Mouse (Mus musculus): ENCODE measurements around the gene Rgs6.

Gene Rgs6

DNA sequence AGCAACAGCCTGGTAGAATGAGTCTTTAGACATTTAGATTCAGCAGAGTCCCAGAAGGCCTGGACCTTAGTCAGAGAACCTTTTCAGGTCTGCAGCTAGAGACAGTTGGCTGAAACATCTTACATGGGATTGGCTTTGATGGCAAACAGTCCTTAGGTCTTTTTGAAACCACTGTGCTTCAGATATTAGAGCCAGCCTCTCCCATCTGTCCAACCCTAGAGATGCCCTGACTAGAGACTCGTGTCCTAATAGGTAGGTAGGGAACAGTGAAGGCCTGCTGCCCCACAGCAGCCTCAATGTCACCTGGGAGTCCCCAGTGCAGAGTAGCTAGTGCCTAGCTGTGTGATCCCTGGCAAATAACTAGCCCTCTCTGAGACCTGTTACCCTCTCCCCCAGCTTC lies 555.5 kb downstream of the Rgs6 start:
- DNase-seq, result no peak

DNA sequence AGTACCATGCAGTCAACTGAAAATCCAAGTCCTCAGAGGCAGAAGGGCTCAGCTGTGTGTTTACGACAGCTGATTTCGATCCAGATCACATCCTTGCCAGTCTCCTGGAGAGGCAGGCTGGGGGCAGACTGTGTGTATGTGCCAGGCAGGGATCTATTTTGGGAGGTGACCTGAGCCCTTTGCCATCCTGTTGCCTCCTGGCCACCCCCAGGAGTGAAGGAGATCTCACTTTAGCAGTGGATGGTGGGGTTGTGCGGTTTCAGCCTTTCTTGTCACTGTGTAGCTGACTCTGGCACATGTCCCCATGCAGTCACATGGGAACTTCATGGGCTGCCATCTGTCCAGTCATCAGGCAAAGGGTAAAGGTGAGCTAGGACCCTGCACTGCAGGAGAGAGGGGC lies 557.0 kb downstream of the Rgs6 start:
- DNase-seq, result no peak

DNA sequence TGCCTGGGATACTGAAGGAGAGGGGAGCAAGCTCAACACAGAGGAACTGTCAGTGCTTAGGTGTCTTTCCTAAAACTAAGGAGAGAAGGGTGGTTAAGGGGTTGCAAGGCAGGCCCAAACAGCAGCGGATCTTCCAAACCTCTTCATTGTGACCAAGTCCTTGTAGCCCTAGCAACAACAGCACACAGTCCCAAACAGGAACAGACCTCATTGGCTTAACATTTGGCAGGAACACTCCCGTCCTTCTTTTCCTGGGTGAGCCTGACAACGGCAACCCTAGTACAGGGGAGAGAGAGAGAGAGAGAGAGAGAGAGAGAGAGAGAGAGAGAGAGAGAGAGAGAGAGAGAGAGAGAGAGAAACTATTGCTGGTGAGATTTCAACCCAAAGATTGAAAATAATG lies 557.8 kb downstream of the Rgs6 start:
- DNase-seq, result no peak

DNA sequence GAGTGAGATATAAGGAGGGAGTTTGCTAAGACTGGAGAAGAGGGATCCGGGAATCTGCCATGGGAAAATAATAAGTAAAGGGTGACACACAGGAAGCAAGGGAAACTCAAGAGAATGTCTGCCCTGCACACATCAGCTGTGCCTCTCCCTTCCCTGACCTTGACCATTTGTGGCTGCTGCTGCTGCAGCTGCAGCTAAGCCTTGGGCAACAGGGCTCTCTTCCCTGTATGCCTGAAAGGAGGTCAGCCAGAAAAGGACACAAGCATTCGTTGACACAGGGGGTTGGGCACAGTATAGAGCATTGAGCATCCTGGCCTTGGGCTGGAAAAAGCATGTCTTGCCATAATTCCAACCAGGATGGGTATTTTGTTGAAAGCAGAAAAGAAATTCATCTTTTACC lies 558.8 kb downstream of the Rgs6 start:
- no peak for DNase-seq

DNA sequence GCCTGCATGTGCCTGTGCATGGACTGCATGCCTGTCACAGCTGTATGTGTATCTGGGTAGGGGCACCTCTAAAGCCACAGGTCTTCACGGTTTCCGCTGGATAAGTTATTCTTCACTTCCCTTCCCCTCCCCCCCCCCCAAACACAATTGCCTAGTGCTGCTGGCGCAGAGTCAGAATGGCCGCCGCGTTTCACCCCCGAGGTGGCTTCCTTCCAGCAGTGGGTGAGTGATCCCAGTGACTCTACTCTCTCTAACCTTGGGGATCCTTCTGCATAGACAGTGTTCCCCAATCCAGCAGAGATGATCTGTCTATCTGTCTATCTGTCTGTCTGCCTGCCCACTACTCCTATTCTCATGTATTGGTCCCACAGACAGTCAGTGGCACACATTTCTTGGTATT lies 561.9 kb downstream of the Rgs6 start:
- DNase-seq, result no peak

DNA sequence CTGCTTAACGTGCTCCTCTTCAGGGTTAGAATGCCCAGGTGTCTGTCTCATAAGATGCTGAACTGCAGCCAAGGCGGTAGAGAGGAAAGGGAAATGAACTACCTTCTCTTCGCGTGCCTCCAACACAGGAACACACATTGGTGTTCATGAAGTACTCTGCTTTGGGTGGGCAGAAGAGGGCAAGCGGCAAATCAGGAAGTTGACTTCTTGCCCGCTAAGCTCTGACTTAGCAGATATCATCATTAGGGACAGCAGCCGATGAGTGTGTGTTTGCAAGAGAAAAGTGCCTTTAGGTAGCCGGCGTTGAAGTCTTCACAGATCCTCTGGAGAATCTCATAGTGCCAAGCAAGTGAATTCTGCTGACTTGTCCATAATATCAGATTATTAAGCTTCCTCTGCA lies 562.7 kb downstream of the Rgs6 start:
- DNase-seq, result no peak

DNA sequence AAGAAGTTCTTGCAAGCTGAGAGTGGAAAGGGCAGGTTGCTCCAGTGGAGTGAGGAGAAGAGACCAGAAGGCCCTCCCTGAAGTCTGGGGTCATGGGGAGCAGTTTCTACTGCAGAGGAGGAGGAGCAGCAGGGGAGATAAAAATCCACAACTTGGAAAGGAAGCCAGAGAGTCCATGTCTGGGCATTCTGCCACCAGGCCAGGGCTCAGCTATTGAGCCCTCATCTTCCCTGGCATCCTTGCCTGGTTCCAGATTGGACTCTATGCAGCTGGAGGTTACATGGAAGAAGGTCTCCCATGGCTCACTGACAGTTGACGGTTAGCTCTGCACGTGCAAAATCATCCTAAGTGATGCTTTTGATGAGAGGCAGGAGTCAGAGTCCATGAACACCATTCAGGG lies 563.4 kb downstream of the Rgs6 start:
- DNase-seq, result no peak

DNA sequence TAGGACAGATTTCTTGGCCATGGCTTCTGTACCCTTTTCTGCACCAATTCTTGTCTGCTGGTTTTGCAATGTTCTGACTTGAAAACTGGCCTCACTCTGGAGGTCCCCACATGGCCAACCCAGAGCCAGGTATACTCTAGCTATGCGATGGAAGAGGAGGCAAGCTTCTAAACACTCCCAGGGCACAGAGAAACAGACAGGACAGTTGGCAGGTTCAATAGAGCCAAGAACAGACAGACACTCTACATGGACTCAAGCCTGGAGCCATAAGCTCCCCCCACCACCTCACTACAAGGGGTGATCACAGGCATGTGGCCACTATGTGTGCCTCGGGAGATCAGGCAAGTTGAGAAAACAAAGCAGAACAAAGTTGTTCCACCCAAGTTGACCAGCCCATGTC lies 572.1 kb downstream of the Rgs6 start:
- DNase-seq, result no peak

DNA sequence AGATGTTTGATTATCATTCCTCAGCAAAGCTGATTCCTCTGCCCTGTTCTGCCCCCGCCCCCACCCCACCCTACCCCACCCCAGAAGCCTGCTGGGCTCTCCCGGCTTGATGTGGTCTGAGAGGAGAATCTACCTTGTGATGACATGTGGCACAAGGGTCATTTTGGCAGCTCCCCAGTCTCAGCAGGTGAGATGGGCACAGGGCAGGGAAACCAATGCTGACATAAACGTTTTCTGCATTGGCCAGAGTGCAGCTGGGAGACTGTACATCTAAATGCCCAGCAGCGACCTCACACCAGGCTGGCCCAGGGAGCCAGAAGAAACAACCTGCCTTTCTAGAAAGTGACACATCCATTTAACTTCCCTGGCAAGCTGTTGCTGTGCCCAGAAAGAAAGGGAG lies 572.6 kb downstream of the Rgs6 start:
- no peak for DNase-seq

DNA sequence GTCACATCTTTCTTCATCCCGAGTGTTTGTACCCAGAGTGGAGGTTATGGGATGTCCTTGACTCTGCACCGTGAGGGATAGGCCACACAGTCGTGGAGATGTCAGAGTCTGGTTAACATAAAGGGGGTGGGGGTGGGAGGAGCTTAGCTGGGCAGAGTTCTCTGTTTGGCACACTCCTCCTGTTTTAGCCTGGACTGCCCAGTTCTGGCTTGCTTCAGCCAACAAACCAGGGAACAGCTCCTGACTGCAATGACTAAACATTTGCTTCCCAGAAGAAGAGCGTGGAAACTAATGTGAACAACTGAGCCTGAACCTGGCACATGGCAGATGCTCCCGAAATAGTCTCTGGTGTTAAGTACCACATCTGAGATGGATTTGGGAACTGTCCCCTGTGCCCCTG lies 575.6 kb downstream of the Rgs6 start:
- no peak for DNase-seq

DNA sequence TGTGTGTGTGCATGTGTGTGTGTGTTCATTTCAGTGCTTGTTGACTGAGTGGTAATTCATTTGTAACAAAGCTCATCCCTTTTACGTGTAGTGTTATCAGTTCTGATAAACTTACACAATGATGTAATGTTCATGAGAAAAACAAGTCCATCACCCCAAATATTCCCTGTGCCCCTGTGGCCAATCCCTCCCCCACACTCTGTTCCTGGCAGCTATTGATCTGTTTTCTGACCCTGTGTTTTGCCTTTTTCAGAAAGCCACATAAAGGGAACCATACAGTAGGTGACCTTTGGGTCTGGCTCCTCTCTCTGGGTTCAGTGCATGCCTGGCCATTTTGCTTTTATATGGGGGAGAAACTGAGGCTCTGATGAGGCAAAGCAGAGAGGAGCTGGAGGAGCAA lies 577.0 kb downstream of the Rgs6 start:
- no peak for DNase-seq

DNA sequence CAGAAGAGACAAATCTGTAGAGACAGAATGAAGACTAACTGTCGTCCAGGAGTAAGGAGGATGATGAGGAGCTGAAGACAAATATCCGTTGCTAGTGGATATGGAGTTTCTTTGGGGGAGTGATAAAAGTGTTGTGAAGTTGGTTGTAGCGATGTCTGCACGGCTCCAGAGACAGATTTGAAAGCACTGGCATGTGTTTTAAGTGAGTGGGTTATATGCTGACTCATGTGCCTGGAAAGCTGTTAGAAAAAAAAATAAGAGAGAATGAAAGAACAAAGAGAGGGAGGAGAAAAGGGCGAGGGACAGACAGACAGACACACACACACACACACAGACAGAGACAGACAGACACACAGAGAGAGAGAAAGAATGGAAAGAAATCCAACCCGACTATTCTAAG lies 580.2 kb downstream of the Rgs6 start:
- DNase-seq, result no peak

DNA sequence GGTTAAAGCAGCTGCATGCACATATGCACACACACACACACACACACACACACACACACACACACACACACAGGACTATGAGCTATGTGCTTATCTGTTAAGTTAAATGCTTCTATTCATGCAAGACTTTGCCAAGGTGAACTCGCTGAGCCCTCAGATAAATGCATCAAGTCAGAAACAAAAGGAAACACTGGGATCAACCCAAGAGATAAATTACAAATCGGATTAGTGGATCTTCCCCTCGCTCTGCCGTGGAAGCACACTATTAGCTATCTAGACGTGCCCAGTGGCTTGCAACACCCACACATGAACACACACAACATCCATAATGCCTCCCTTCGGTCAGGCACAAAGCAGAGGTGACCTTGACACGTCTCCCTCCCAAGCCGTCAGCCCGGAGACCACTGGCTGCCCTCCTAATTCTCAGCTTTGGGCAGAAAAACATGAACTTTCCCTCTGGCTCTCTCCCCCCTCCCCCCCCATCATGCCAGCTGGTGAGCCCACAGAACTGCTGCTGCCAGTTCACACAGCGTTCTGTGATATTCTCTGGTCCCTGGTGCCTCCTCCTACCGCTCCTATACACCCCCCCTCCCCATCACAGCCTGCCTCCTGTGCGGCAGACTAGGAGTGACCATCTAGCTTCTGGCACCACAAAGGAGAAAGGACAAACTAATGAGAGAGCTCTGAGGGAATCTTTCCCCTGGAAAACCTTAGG lies 581.6 kb downstream of the Rgs6 start:
- peak; percentile 39 for DNase-seq

DNA sequence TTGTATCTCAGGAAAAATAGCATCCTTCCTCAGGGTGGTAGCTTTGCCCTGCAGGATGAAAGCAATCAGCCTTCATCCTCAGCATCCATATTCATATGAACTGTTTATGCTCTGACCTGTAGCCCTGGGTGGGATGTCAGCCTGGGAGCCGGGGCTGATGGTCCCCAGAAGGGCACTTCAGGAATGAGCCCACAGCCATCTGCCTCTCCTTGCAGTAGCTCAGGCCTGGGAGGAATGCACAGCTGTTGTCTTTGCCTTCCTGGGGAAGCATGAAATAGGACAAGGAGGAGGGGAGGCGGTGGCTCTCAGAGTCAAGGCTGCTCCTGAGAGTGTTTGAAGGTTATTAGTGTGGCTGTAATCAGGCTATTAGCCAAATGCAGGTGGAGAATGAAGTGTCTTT lies 590.7 kb downstream of the Rgs6 start:
- DNase-seq, result no peak

DNA sequence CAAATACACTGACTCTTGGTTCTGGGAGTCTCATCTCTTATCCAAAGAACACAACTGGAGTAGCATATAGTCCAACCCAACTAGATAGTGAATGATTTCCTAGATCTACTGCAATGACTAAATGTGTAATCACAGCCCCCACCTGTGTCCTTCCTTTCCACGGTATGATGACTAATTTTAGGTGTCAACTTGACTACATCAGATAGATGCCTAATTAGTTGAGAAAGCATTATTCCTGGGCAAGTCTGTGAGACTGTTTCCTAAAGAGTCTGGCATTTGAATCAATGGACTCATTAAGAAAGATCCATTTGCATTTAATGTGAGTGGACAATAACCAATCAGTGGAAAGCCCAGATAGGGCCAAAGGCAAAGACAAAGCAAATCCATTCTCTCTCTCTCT lies 591.8 kb downstream of the Rgs6 start:
- DNase-seq, result no peak

DNA sequence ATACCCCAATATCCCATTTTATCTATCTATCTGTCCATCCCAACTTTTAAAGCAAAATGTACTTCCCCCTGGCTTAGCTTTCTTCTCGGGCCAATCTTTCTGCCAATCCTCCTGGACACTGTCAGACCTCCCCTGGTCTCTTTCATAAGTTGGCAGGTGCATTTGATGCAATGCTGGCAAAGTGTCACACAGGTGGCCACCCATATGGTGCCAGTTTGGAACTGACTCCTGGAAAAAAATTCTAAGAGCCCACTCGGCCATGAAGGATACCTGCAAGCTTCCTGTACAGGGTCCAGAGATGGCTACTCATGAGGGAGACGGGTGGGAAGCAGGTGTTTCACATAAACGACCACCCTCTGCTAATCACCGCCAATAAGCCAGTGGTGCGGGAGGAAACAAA lies 592.5 kb downstream of the Rgs6 start:
- no peak for DNase-seq

DNA sequence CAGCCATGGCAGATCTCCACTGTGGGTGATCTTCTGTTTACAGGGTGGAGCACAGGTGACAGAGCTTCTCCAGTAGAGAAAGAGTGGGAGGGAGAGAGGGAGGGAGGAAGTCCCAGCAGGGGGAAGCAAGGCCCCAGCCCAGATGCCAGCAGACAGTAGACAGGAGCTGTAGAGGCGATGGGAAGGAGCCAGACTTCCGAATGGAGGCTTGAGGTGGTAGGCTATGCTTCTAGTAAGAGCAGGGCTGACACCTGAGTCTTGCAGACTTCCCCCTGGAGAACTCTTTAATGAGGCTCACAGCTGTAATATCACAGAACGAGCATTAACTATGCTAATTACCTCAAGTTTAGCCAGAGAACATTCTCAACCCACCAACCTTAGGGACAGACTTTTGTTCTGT lies 613.6 kb downstream of the Rgs6 start:
- no peak for DNase-seq

DNA sequence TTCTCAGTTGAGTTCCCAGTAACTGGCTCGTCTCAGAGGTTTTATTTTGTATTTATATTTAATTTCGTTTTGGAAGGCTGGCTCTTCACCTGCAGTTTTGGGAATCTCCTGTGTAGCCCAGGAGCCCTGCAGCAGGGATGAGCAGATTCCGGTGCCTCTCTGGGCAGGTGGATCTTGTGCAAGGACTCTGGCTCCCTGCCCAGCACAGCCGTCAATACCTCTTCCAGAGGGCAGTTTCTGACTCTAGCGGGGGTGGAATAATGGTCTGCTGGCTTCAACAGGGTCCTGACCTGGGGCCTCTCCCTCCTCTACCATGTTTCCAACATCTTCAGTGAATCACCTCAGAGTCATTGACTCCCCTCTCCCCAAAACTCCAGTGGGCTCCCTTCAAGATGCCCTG lies 616.3 kb downstream of the Rgs6 start:
- no peak for DNase-seq

DNA sequence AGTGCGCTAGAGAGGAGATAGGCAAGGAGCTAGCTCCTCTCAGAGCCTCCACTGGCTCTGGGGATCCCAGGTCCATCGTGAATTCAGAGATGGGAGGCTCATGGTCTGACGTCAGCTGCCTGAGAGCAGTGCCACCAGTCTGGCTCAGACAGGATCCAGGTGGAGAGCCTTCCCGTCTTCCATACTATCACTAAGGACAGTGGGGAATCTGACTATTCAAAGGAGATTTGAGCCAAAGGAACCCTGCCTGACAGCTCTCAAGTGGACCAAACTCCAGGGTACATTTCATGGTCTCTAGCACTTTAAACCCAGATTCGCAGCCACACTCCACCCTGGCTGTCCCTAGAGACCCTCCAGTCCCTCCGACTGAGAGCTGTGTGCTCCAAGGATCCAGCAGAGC lies 618.8 kb downstream of the Rgs6 start:
- no peak for DNase-seq

DNA sequence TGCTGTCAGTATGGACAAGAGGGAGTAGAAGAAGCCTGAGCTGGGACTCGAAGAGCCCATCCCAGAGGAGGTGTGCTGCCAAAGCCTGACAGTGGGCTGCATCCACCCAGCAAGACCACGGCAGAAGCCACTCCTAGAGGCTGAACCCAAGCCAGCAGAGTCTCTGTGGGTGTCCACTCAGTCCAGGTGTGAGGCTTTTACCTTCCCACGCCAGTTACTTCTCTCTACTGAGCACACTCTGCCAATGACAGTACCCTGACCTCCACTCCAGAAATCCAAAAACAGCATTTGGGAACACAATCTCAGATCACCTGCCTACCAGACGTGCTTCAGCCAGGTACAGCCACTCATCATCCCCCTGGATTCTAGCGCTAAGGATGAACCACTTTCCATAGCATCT lies 619.4 kb downstream of the Rgs6 start:
- no peak for DNase-seq

DNA sequence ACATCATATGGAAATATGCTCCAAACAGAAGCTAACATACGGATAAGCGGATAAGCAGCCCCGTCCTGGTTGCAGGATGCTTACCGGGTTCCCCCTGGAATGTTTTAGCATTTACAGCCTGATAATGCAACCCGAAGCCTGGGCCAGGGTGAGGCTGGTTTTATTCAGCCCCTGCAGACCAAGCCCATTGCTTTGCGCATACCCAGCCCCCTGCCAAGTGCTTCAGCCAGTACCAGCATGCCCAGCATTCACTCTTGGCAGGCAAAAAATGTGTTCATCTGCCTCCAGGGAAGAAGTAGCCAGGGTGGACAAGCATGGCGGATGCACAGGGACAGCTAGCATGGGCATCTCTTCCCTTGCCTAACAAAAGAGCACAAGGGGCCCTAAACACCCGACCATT lies 619.9 kb downstream of the Rgs6 start:
- DNase-seq, result no peak

DNA sequence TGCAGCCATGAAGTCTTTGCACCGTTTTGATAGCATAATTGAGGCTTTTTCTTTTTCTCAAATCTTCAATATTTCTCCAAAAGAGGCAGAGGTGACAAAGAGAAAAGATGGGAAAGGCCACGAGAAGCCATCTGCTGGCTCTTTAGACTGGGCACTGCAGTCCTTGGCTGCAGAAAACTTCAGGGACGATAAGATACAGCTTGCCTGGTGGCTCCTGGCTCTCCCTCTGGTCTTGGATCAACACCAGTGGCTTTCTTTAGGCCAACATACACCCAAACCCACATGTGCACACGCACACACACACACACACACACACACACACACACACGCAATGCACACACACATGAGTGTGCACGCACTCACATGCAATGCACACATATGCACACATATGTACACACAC lies 620.7 kb downstream of the Rgs6 start:
- DNase-seq, result no peak

DNA sequence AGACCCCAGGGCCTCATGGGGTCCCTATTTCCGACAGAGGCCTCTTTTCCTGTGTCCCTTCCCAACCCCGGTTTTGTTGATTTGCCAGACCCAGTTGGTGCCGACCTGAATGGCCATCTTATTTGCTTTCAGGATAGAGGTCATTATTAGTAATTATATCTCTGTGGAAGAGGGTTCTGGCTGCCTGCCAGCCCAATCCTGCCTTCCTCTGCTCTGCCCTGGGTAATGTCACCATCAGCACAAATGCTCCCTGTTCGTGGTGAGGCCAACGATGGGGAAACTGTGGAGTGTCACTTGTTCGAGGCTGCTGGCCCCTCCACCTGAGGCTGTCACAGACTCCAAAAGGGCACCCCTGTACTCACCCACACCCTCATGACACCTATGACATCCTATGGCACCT lies 621.4 kb downstream of the Rgs6 start:
- DNase-seq, result no peak

DNA sequence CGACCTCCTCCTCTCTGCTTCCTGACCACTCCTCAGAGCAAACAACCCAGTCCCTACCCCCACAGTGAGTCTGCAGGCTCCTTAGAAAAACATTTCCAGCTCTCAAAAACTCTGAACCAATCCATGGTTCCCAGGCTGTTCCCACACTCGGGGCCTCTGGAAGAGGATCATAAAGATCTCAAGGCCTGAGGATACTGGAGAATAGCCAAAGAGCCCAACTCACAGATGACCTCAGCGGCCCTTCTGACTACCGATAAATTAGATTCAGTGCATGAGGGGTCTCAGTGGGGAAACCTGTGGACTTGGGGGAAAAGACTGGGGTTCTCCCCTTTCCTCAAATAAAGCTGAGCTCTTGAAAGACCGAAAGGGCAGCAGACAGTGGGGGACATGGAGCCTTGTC lies 622.2 kb downstream of the Rgs6 start:
- no peak for DNase-seq

DNA sequence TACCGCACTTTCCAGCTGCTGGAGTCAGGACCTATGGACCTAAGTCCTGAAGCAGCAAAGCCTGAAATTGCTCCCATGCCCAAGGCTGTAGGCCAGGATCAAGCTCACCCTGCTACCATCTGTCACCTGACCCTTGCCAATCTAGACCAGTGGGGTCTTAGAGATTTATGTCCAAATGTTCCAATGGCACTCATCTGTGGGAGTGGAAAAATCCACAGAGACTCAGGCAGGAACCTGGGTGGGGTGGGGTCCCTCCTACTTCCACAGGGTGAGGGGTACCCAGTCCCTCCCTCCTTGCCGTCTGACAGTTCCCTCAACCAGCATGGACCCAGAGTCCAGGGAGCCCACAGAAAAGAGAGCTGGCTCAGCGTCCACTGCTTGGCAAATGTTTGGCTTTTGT lies 622.6 kb downstream of the Rgs6 start:
- no peak for DNase-seq
